Mouse (Mus musculus) heart, adult 2 months (tissue): ENCODE data around the gene Clstn2.

Experiments
- CTCF ChIP-seq: fragments of 200-600 bp; IDR thresholded peaks from 2 replicates; pipeline ENCODE4 v1.8.1; 2022; ENCODE audit warnings: antibody characterized with exemption, mild to moderate bottlenecking, moderate library complexity
- EP300 ChIP-seq: fragments of 200-500 bp; IDR thresholded peaks from 2 replicates; pipeline ENCODE4 v1.6.1; 2011; ENCODE audit warnings: low read depth, low read length, control low read depth; ENCODE audit not compliant: insufficient read depth
- POLR2A ChIP-seq: fragments of 200-500 bp; IDR thresholded peaks from 2 replicates; pipeline ENCODE4 v1.6.1; 2011; ENCODE audit warnings: mild to moderate bottlenecking, low read depth, low read length, control low read depth; ENCODE audit not compliant: insufficient read depth

DNA sequence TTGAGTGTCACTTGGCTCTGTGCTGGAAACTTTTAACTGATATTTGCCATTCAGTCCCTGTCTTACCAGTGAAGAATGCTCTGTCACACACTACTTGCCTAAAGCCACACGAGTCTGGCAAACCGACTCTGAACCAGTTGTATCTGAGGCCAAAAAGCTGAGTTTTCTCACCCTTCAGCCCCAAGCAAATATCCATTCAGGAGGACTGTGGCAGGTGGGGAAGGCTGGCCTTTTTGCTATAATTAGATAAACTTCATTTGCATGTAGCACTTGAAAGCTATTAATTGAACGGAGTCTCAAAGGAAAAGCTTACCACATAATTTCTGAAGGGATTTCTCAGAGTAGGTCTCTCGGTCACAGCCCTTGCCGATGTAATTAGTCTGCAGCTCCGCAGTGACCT, 491.6 kb downstream of the Clstn2 start:
- TF ChIP-seq CTCF (no peak), EP300 (no peak), POLR2A (no peak)
